Comparison of ENCODE assay signal across 8 mouse cellular contexts in the genomic region with DNA sequence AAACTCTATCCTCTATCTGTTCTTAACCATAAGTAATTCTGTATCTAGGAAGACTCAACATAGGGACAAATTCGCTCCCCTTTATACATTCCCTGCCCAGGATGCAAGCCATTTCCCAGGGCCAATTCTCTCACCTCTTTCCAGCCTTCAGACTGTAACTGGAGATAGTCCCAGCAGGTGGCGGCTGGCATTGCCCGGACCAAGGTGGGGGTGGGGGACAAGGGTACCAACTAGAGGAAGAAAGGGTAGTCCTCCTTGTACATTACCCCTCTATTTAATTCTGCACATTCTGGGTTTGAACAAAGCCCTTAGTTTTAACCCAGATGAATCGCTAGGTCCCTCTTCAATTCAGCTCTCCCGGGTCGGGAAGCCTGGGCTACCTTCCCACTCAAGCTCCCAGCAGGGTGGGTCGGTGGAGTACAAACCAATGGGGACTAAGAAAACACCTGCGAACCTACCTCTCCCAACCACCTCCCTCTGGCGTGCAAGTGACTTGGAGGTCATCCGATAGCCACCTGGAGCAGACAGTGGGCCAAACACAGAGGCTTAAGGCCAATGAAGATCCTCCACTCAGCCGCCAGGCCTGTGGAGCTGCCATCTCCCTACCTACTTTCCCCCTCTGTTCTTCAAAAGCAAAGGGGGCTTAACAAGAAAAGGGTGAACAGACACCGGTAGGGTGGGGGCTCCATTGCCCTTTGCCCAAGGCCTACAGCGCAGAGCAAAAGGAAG. TPM values are rescaled to one million over a fixed set of nuclear protein-coding genes. Genes with fewer than 3 reads are reported as not detected.
DNase-seq lines count a peak whose midpoint lies in the region; ATAC-seq and TF ChIP-seq lines count a peak whose summit lies in the region.

No protein-coding gene starts in this region.

- 12% methylated on average over 13 of the region's 13 CpGs for WGBS in embryonic facial prominence, embryonic 14.5 days
- 17% methylated on average over 13 of the region's 13 CpGs for WGBS in intestine, embryonic 15.5 days
- WGBS in midbrain, embryonic 13.5 days = 9% methylated on average over 13 of the region's 13 CpGs

- no peaks in the 10 kb centered on the region for H3K9me3 ChIP-seq in ES-Bruce4 (replicated peaks; ENCODE audit: control insufficient read depth, insufficient read depth, low read length, poor library complexity, severe bottlenecking)
- no peaks in the 10 kb centered on the region for H3K9me3 ChIP-seq in embryonic facial prominence, embryonic 14.5 days (ENCODE audit: control insufficient read depth, low read length)
- H3K9me3 ChIP-seq in intestine, embryonic 15.5 days = no peaks in the 10 kb centered on the region
- no peaks in the 10 kb centered on the region for H3K9me3 ChIP-seq in midbrain, embryonic 13.5 days

- peak overlapping the region; percentile 70 for H3K9ac ChIP-seq in ES-Bruce4 (ENCODE audit: low read depth, poor library complexity, severe bottlenecking)
- peak overlapping the region; percentile 77 for H3K9ac ChIP-seq in embryonic facial prominence, embryonic 14.5 days (ENCODE audit: low read depth, low read length)
- H3K9ac ChIP-seq in intestine, embryonic 15.5 days = peak overlapping the region; percentile 79
- H3K9ac ChIP-seq in midbrain, embryonic 13.5 days (replicated peaks) = peak overlapping the region; percentile 89

- peak overlapping the region; percentile 91 for H3K4me3 ChIP-seq in ES-Bruce4 (ENCODE audit: low read depth, low read length)
- H3K4me3 ChIP-seq in embryonic facial prominence, embryonic 14.5 days (ENCODE audit: low read depth, low read length) = peak overlapping the region; percentile 67
- peak overlapping the region; percentile 84 for H3K4me3 ChIP-seq in intestine, embryonic 15.5 days (replicated peaks)
- H3K4me3 ChIP-seq in midbrain, embryonic 13.5 days (replicated peaks) = peak overlapping the region; percentile 82

- H3K36me3 ChIP-seq in ES-Bruce4 (ENCODE audit: control insufficient read depth, insufficient read depth, low read length, poor library complexity, severe bottlenecking) = peaks cover 25% of the 10 kb centered on the region
- peaks cover 34% of the 10 kb centered on the region for H3K36me3 ChIP-seq in embryonic facial prominence, embryonic 14.5 days (ENCODE audit: control insufficient read depth, insufficient read depth, low read length)
- peaks cover 27% of the 10 kb centered on the region for H3K36me3 ChIP-seq in intestine, embryonic 15.5 days
- H3K36me3 ChIP-seq in midbrain, embryonic 13.5 days = peaks cover 34% of the 10 kb centered on the region

- peak; percentile 42 for DNase-seq in gastrocnemius, adult 18-20 months (ENCODE audit: low spot score)
- DNase-seq in gastrocnemius, postnatal 14 days = no peak
- no peak for DNase-seq in embryonic facial prominence, embryonic 14.5 days (ENCODE audit: low spot score)
- DNase-seq in ovary, postnatal 14 days (ENCODE audit: low spot score) = no peak

- no peak overlapping the region for H3K27ac ChIP-seq in ES-Bruce4 (ENCODE audit: insufficient read depth, low read length)
- H3K27ac ChIP-seq in embryonic facial prominence, embryonic 14.5 days (replicated peaks; ENCODE audit: low read depth, low read length) = 0 out of 2 replicates have a peak overlapping the region, but pooled peaks have one; percentile 15
- H3K27ac ChIP-seq in intestine, embryonic 15.5 days = peak overlapping the region; percentile 91
- peak overlapping the region; percentile 78; the same call in 1 of the 2 replicates for H3K27ac ChIP-seq in midbrain, embryonic 13.5 days

- no peak for TF ChIP-seq CTCF in ES-Bruce4 (IDR thresholded peaks at IDR 0.05; ENCODE audit: low read depth, low read length)

- no peaks in the 10 kb centered on the region for H3K27me3 ChIP-seq in ES-Bruce4 (ENCODE audit: control insufficient read depth, insufficient read depth, low read length, poor library complexity, severe bottlenecking)
- no peaks in the 10 kb centered on the region for H3K27me3 ChIP-seq in embryonic facial prominence, embryonic 14.5 days (replicated peaks; ENCODE audit: control insufficient read depth, insufficient read depth, low read length)
- H3K27me3 ChIP-seq in intestine, embryonic 15.5 days (replicated peaks) = no peaks in the 10 kb centered on the region
- H3K27me3 ChIP-seq in midbrain, embryonic 13.5 days = no peaks in the 10 kb centered on the region

- intact Hi-C loops in gastrocnemius, postnatal 14 days (cut with DNase I; ENCODE audit: low total_unique reads) = no loop called here

- H3K4me2 ChIP-seq in embryonic facial prominence, embryonic 14.5 days (ENCODE audit: low read depth, low read length) = peak overlapping the region; percentile 95
- peak overlapping the region; percentile 90 for H3K4me2 ChIP-seq in intestine, embryonic 15.5 days (replicated peaks)
- peak overlapping the region; percentile 98 for H3K4me2 ChIP-seq in midbrain, embryonic 13.5 days (replicated peaks)

- no peak for TF ChIP-seq EP300 in ES-Bruce4 (IDR thresholded peaks at IDR 0.05; ENCODE audit: insufficient read depth, low read depth, low read length)

- H3K4me1 ChIP-seq in ES-Bruce4 (ENCODE audit: control insufficient read depth, insufficient read depth, low read length) = no peaks in the 10 kb centered on the region
- peaks cover 13% of the 10 kb centered on the region for H3K4me1 ChIP-seq in embryonic facial prominence, embryonic 14.5 days (ENCODE audit: control insufficient read depth, insufficient read depth, low read length)
- H3K4me1 ChIP-seq in intestine, embryonic 15.5 days (replicated peaks) = peaks cover 12% of the 10 kb centered on the region
- peaks cover 28% of the 10 kb centered on the region for H3K4me1 ChIP-seq in midbrain, embryonic 13.5 days (replicated peaks)

- no peak for TF ChIP-seq POLR2A in ES-Bruce4 (IDR thresholded peaks at IDR 0.05; ENCODE audit: insufficient read depth, low read length)

- no peak for ATAC-seq in embryonic facial prominence, embryonic 14.5 days (ENCODE audit: low read depth)
- no peak for ATAC-seq in intestine, embryonic 15.5 days
- ATAC-seq in midbrain, embryonic 13.5 days = no peak
- no peak for ATAC-seq in megakaryocyte progenitor cell, adult 5-6 weeks (replicated peaks; ENCODE audit: poor library complexity)

RNA-seq across cellular contexts. Expression of a gene that starts 1.4 kb away (rescaled TPM):
- total RNA-seq in gastrocnemius, adult 18-20 months (2021) = 10 to 100 TPM; 13.2 to 14.9 TPM
- 10 to 100 TPM; 12.4 to 13.8 TPM for total RNA-seq in gastrocnemius, postnatal 14 days (2021)
- 37.7 and 56.5 TPM in 2 replicates for polyA plus RNA-seq in ES-Bruce4 (2011; ENCODE audit: insufficient read depth, insufficient read length, low read depth, missing spikeins)
- 17.3 and 22.0 TPM in 2 replicates for polyA plus RNA-seq in embryonic facial prominence, embryonic 14.5 days (2014; fragmentation: Nextera tagmentation; extraction: Ambion mirVana)
- 17.4 and 19.9 TPM in 2 replicates for polyA plus RNA-seq in intestine, embryonic 15.5 days (2015; fragmentation: Nextera tagmentation; extraction: Ambion mirVana)
- polyA plus RNA-seq in midbrain, embryonic 13.5 days (2015; fragmentation: Nextera tagmentation; extraction: Ambion mirVana) = 26.2 and 28.1 TPM in 2 replicates
- 15.8 and 21.5 TPM in 2 replicates for total RNA-seq in megakaryocyte progenitor cell, adult 5-6 weeks (2015)
- 19.6 and 21.3 TPM in 2 replicates for total RNA-seq in megakaryocyte progenitor cell, adult 5-6 weeks (2017)

RNA-seq across cellular contexts. Expression of a gene that starts 28.6 kb away (rescaled TPM):
- total RNA-seq in gastrocnemius, adult 18-20 months (2021) = 100 to 1,000 TPM; 222 to 224 TPM
- total RNA-seq in gastrocnemius, postnatal 14 days (2021) = 100 to 1,000 TPM; 155 to 162 TPM
- polyA plus RNA-seq in ES-Bruce4 (2011; ENCODE audit: insufficient read depth, insufficient read length, low read depth, missing spikeins) = 286 and 316 TPM in 2 replicates
- polyA plus RNA-seq in embryonic facial prominence, embryonic 14.5 days (2014; fragmentation: Nextera tagmentation; extraction: Ambion mirVana) = 234 and 252 TPM in 2 replicates
- 205 and 218 TPM in 2 replicates for polyA plus RNA-seq in intestine, embryonic 15.5 days (2015; fragmentation: Nextera tagmentation; extraction: Ambion mirVana)
- polyA plus RNA-seq in midbrain, embryonic 13.5 days (2015; fragmentation: Nextera tagmentation; extraction: Ambion mirVana) = 293 and 295 TPM in 2 replicates
- total RNA-seq in megakaryocyte progenitor cell, adult 5-6 weeks (2015) = 91.5 and 116 TPM in 2 replicates
- 233 and 245 TPM in 2 replicates for total RNA-seq in megakaryocyte progenitor cell, adult 5-6 weeks (2017)

RNA-seq across cellular contexts. Expression of a gene that starts 39.3 kb away (rescaled TPM):
- 10 to 100 TPM; 16.8 to 19.0 TPM for total RNA-seq in gastrocnemius, adult 18-20 months (2021)
- total RNA-seq in gastrocnemius, postnatal 14 days (2021) = 10 to 100 TPM; 23.5 to 24.1 TPM
- polyA plus RNA-seq in ES-Bruce4 (2011; ENCODE audit: insufficient read depth, insufficient read length, low read depth, missing spikeins) = 11.3 and 12.8 TPM in 2 replicates
- polyA plus RNA-seq in embryonic facial prominence, embryonic 14.5 days (2014; fragmentation: Nextera tagmentation; extraction: Ambion mirVana) = 26.5 and 28.2 TPM in 2 replicates
- 19.8 and 22.6 TPM in 2 replicates for polyA plus RNA-seq in intestine, embryonic 15.5 days (2015; fragmentation: Nextera tagmentation; extraction: Ambion mirVana)
- 24.7 and 25.3 TPM in 2 replicates for polyA plus RNA-seq in midbrain, embryonic 13.5 days (2015; fragmentation: Nextera tagmentation; extraction: Ambion mirVana)
- 21.2 and 23.5 TPM in 2 replicates for total RNA-seq in megakaryocyte progenitor cell, adult 5-6 weeks (2015)
- total RNA-seq in megakaryocyte progenitor cell, adult 5-6 weeks (2017) = 24.0 and 24.5 TPM in 2 replicates

RNA-seq across cellular contexts. Expression of a gene that starts 60.0 kb away (rescaled TPM):
- total RNA-seq in gastrocnemius, adult 18-20 months (2021) = 1 to 10 TPM; 2.9 to 6.3 TPM
- total RNA-seq in gastrocnemius, postnatal 14 days (2021) = 1 to 10 TPM; 5.8 to 7.2 TPM
- 24.8 and 25.1 TPM in 2 replicates for polyA plus RNA-seq in ES-Bruce4 (2011; ENCODE audit: insufficient read depth, insufficient read length, low read depth, missing spikeins)
- 10.2 and 12.5 TPM in 2 replicates for polyA plus RNA-seq in embryonic facial prominence, embryonic 14.5 days (2014; fragmentation: Nextera tagmentation; extraction: Ambion mirVana)
- 6.2 and 6.9 TPM in 2 replicates for polyA plus RNA-seq in intestine, embryonic 15.5 days (2015; fragmentation: Nextera tagmentation; extraction: Ambion mirVana)
- polyA plus RNA-seq in midbrain, embryonic 13.5 days (2015; fragmentation: Nextera tagmentation; extraction: Ambion mirVana) = 5.0 and 5.2 TPM in 2 replicates
- total RNA-seq in megakaryocyte progenitor cell, adult 5-6 weeks (2015) = 18.0 and 20.3 TPM in 2 replicates
- total RNA-seq in megakaryocyte progenitor cell, adult 5-6 weeks (2017) = 16.2 and 20.3 TPM in 2 replicates
